Mouse (Mus musculus): ENCODE measurements around the gene Casp1.

Gene Casp1

GRCm38 (mm10) chr9:5298329-5299131 is at the start of gene Casp1:
Gene Casp1 (plus strand): TSS chr9:5298517.
- no peak for DNase-seq

DNA sequence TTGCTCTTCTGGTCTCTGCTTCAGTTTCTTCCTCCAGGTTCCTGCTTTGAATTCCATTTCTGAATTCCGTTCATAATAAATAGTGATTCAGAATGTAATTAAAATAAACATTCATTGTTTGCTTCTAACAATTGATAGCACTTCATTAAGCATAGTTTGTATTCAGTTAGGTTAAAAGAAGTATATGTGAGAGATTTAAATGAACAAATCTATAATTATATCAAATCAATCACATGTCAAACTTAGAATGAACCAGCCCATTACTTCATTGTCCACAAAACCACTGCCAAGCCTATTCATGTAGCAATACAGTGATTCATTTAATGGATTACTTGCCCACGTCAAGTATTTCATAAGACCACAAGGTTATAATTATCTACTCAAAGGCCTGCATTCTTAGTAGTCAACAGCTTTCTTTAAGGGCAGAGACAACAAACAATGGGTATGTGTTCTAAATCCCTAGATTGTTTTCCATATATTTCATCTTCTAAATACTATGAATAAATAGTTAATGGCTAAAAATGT is 34.3 kb upstream of the Casp1 start:
- DNase-seq: no peak

GRCm38 (mm10) chr9:5270274-5270673 is 28.0 kb upstream of the Casp1 start:
- no peak for DNase-seq

- no peak for DNase-seq
Measured at GRCm38 (mm10) chr9:5270884-5271283, 27.4 kb upstream of the Casp1 start.

DNA sequence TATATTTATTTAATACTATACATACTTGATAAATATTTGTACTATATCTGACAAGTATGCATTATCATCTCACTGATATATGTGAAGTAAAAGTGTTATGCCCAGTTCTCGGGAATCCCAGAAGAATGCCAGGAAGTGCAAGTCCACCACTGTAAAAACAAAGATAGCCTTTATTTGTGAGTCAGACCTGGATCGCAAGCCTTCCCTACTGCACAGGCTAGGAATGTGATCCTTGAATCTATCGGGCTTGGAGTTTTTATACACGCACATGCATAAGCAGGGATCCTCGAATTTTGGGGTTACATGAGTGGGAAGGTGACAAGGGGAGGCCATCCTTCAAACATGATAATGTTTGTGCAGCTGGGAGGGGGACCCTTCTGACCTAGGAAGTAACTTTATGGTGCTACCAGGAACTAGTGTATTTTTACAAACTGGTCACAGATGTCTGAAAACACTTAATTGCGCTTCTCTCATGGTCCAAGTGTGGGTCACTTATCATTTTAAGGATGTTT is 26.9 kb upstream of the Casp1 start:
- no peak for DNase-seq

DNA sequence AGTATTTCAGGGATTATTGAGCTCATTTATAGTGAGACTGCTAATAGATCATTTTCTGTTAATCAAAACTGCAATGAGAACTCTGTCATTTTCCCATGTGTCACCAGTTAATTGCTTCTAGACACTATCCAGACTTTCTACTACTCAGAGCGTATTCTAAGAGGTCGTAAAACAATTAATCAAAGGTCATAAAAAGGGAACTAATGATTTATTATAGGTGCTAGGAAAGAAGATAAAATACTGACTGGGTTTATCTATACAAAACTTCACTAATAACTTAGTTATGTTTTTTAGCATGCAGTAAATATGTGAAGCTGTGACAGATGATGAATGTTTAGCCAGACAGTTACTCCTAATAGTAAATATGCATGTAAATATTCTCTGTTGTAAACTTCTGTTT is 12.2 kb upstream of the Casp1 start:
- DNase-seq: no peak

- DNase-seq: no peak
Measured at GRCm38 (mm10) chr9:5286597-5286996, 11.7 kb upstream of the Casp1 start.

- no peak for DNase-seq
Measured at GRCm38 (mm10) chr9:5296354-5297237, 1.7 kb upstream of the Casp1 start.

DNA sequence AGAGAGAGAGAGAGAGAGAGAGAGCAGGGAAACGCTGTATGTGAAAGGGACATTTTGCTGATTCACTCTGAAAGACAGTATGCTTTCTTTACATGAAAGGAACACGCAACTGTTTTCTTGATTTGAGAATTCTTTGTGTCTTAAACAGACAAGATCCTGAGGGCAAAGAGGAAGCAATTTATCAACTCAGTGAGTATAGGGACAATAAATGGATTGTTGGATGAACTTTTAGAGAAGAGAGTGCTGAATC is 740 bp downstream of the Casp1 start:
- DNase-seq: no peak

- DNase-seq: no peak
Measured at GRCm38 (mm10) chr9:5308561-5308960, 10.2 kb downstream of the Casp1 start, which contains the start of gene Casp4. Gene Casp4 (plus strand): TSS chr9:5308828.

DNA sequence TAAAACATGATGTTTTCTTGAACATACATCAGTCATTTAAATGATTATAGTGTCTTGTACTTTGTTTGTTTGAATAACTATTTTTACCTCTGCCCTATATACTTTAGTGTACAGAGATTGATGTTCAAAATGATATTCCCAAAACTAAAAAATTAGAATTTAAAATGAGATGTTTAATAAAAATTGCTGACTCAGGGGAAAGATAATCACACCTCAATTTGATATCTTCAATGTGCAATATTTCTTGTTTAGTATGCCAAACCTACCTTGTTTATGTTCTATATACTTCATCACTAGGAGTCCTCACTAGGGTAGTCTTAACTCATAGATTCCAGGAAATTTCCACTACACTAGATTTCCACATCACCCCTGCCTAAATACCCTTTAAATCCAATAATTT is 11.8 kb downstream of the Casp1 start:
- DNase-seq: no peak

DNA sequence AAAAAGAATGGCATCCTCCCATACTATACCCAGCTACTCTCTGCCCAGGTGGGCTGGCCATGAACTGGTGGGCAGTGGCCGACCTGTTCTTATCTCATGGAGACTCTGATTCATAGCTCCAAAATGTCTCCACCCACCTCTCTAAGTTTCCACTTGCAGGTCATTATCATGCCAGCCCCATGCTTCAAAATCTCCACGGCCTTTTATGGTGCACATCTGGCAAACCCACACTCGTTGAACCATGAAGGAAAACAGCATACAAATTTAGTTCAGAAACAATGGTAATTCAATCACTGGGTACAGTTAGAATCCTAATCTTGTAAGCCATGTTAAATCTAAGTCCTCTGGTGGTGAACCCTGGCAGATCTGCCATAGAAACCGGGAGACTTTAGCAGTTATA is 13.1 kb downstream of the Casp1 start:
- no peak for DNase-seq

- DNase-seq: no peak
Measured at GRCm38 (mm10) chr9:5328204-5328603, 29.9 kb downstream of the Casp1 start.

DNA sequence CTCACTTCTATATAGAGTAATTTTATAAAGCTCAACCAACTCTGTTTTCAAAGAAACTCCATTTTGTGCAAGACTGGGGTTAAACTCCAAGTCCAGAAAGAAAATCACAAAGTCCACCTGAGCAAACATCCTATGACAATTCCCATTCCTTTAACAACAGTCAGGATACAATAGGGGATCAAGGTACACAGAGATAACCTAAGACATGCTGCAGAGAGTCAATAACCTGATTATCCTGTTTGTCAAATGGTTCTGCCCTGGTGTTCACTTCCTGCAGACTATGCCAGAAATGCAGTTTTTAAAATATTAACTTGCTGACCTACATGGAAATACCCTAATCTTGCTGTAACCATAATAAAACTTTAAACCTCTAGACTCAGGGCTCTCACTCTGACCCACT is 34.1 kb downstream of the Casp1 start:
- no peak for DNase-seq

- DNase-seq: no peak
Measured at GRCm38 (mm10) chr9:5333422-5333821, 35.1 kb downstream of the Casp1 start.

DNA sequence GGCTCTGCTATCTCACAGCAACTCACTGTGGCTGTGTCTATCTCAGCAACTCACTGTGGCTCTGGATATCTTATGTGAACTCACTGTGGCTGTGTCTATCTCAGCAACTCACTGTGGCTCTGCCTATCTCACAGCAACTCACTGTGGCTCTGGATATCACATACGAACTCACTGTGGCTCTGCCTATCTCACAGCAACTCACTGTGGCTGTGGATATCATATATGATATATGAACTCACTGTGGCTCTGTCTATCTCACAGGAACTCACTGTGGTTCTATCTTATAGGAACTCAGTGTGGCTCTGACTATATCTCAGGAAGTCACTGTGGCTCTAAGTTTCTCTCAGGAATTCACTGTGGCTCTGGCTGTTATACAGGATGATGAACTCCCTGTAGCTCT is 44.8 kb downstream of the Casp1 start:
- DNase-seq: no peak

- DNase-seq: no peak
Measured at GRCm38 (mm10) chr9:5344090-5344489, 45.8 kb downstream of the Casp1 start.

- DNase-seq: no peak
Measured at GRCm38 (mm10) chr9:5345291-5345898, 47.1 kb downstream of the Casp1 start, which contains the start of gene Casp12. Gene Casp12 (plus strand): TSS chr9:5345430.

- no peak for DNase-seq
Measured at GRCm38 (mm10) chr9:5347381-5347780, 49.1 kb downstream of the Casp1 start.

DNA sequence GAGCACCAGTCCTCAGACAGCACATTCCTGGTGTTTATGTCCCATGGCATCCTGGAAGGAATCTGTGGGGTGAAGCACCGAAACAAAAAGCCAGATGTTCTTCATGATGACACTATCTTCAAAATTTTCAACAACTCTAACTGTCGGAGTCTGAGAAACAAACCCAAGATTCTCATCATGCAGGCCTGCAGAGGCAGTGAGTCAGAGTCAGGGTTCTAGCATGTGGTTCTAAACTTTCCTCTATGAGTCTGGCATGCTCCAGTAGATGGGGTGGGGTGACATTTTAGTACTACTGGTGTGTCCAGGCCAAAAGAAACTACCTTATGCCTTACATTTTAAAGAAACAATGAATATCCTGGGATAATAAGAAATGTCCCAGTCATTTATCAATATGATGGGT is 55.4 kb downstream of the Casp1 start:
- DNase-seq: no peak

DNA sequence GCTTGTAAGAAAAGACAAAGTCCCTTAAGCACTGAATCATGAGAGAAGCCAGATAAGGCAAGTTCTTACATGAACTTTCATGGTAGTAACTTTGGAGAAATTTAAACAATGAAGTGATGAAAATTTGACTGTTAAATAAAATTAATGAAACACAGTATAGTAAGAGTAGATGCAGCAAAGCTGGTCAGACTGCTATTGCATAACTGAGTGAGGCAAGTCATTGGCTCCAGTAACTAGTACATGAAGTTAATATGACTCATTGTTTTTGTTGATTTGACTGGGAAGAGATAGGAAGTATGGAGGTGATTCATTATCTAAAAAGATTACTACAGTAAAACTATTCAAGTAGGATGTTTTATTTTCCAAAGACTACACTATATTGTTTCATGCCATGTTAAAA is 58.5 kb downstream of the Casp1 start:
- DNase-seq: no peak

All from cerebellum, adult 9-10 months (tissue).